ENCODE assay signal across 8 mouse cellular contexts in the genomic region with DNA sequence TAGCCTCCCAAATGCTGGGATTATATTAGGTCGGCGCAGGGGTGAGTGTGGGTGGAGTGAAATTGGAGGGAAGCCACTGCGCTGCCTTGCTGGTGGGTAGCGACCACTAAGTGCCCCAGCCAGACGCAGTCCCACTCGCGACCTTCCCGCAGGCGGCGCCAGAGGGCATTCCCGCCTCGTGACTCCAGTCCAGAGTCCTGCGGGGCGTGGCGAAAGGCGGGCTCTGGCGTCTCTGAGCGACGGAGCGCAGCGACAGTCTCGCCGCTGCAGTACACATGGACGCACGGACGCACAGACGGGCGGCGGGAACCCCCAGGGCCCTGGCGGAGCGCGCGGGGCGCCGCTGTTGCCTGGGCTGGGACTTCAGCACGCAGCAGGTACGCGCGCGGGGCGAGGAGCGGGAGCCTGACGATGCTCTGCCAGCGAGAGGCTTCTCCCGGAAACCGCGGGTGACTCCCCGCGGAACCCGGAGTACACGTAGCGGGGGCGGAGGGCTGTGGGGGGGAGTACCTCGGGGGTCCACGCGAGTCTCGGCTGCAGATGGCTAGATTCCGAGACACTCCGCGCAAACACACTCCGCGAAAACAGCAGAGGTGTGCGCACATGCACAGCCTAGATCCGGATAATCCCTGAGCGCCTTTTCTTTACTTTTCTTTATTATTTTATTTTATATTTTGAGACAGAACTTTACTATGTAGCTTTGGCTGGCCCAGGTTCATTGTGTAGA. TPM values are rescaled to one million over a fixed set of nuclear protein-coding genes. Genes with fewer than 3 reads are reported as not detected.
DNase-seq lines count a peak whose midpoint lies in the region; ATAC-seq and TF ChIP-seq lines count a peak whose summit lies in the region.

TSS of gene Xylb (plus strand) at position 51 of the 727 bp plus-strand sequence.

- peak within 1 kb of the TSS; percentile 94 for H3K4me3 ChIP-seq in bone marrow macrophage, adult 2 months (ENCODE audit: insufficient read depth, low read length)
- H3K4me3 ChIP-seq in embryonic fibroblast, embryonic 13.5 days (ENCODE audit: insufficient read depth, low read length): peak within 1 kb of the TSS; percentile 59
- peak within 1 kb of the TSS; percentile 79 for H3K4me3 ChIP-seq in heart, embryonic 10.5 days
- H3K4me3 ChIP-seq in kidney, embryonic 15.5 days (replicated peaks): peak within 1 kb of the TSS; percentile 68

- peak; percentile 92 for ATAC-seq in kidney, embryonic 15.5 days (replicated peaks; ENCODE audit: low FRiP score)
- peak; percentile 62; the same call in 1 of the 2 replicates for ATAC-seq in monocyte, adult 5-6 weeks (replicated peaks; ENCODE audit: insufficient number of reproducible peaks, low FRiP score, low TSS enrichment, poor library complexity, severe bottlenecking)

- H3K9me3 ChIP-seq in heart, embryonic 10.5 days: no peaks in the 10 kb centered on the region
- no peaks in the 10 kb centered on the region for H3K9me3 ChIP-seq in kidney, embryonic 15.5 days (replicated peaks)

- no peaks in the 10 kb centered on the region for H3K27me3 ChIP-seq in heart, embryonic 10.5 days (ENCODE audit: insufficient read depth, poor library complexity, severe bottlenecking)
- no peaks in the 10 kb centered on the region for H3K27me3 ChIP-seq in kidney, embryonic 15.5 days

- TF ChIP-seq CTCF in bone marrow macrophage, adult 2 months (IDR thresholded peaks at IDR 0.05; ENCODE audit: low read depth, low read length): peak; percentile 46
- peak; percentile 87 for TF ChIP-seq CTCF in embryonic fibroblast, embryonic 13.5 days (IDR thresholded peaks at IDR 0.05; ENCODE audit: borderline replicate concordance, insufficient read depth, low read length)

- H3K4me2 ChIP-seq in kidney, embryonic 15.5 days: peak within 1 kb of the TSS; percentile 90

- WGBS in heart, embryonic 10.5 days: 4% methylated on average over 65 of the region's 65 CpGs
- 2% methylated on average over 65 of the region's 65 CpGs for WGBS in kidney, embryonic 15.5 days

- H3K4me1 ChIP-seq in bone marrow macrophage, adult 2 months (ENCODE audit: control insufficient read depth, insufficient read depth, low read length): peaks cover 2% of the 10 kb centered on the region; the same call in 1 of the 2 replicates
- H3K4me1 ChIP-seq in embryonic fibroblast, embryonic 13.5 days (ENCODE audit: control insufficient read depth, insufficient read depth, low read length): no peaks in the 10 kb centered on the region
- peaks cover 10% of the 10 kb centered on the region for H3K4me1 ChIP-seq in heart, embryonic 10.5 days
- H3K4me1 ChIP-seq in kidney, embryonic 15.5 days: peaks cover 11% of the 10 kb centered on the region

- DNase-seq in A20 (ENCODE audit: low read depth, low spot score) (peak; percentile 94), liver (peak; percentile 92)
- DNase-seq in heart, embryonic 10.5 days (ENCODE audit: low spot score): peak; percentile 94
- DNase-seq in spleen, postnatal 4 days (ENCODE audit: low spot score in 2 of 2): peak; percentile 87 to 94

- H3K27ac ChIP-seq in bone marrow macrophage, adult 2 months (ENCODE audit: insufficient read depth, low read depth, low read length): no peak within 1 kb of the TSS
- no peak within 1 kb of the TSS for H3K27ac ChIP-seq in embryonic fibroblast, embryonic 13.5 days (ENCODE audit: insufficient read depth, low read length)
- H3K27ac ChIP-seq in heart, embryonic 10.5 days: peak within 1 kb of the TSS; percentile 90
- 0 out of 2 replicates have a peak within 1 kb of the TSS, but pooled peaks have one; percentile 9 for H3K27ac ChIP-seq in kidney, embryonic 15.5 days

- no peak for TF ChIP-seq POLR2A in bone marrow macrophage, adult 2 months (IDR thresholded peaks at IDR 0.05; ENCODE audit: borderline replicate concordance, low read depth, low read length)
- peak; percentile 61 for TF ChIP-seq POLR2A in embryonic fibroblast, embryonic 13.5 days (IDR thresholded peaks at IDR 0.05; ENCODE audit: low read depth, low read length)

- H3K9ac ChIP-seq in kidney, embryonic 15.5 days: peak within 1 kb of the TSS; percentile 60

- no peaks in the 10 kb centered on the region for H3K36me3 ChIP-seq in heart, embryonic 10.5 days
- H3K36me3 ChIP-seq in kidney, embryonic 15.5 days: peaks cover 11% of the 10 kb centered on the region; the same call in 1 of the 2 replicates

RNA-seq across cellular contexts. Expression of gene Xylb, which starts in this region (rescaled TPM):
- polyA plus RNA-seq in bone marrow macrophage, adult 2 months (2012; ENCODE audit: insufficient read depth, insufficient read length, missing spikeins): 5.5 and 6.1 TPM in 2 replicates
- 4.1 and 4.5 TPM in 2 replicates for polyA plus RNA-seq in embryonic fibroblast, embryonic 13.5 days (2011; ENCODE audit: insufficient read length, low read depth, missing spikeins)
- polyA plus RNA-seq in heart, embryonic 10.5 days (2016; fragmentation: Nextera tagmentation; extraction: Ambion mirVana): 2.0 and 5.5 TPM in 2 replicates
- 20.8 and 26.9 TPM in 2 replicates for polyA plus RNA-seq in kidney, embryonic 15.5 days (2015; fragmentation: Nextera tagmentation; extraction: Ambion mirVana)
- total RNA-seq in monocyte, adult 5-6 weeks (2017): 0.39 TPM in 1 of 3 replicates, not detected in the others

Comparison
In these comparisons a context has a peak if more than half of its experiments do, and no peak if none do; other contexts are left out.
1. Peak in ATAC-seq in monocyte, adult 5-6 weeks; RNA of the gene not detected or under 1 TPM.
2. H3K27ac ChIP-seq: peak in heart, embryonic 10.5 days (single experiment) and kidney, embryonic 15.5 days (single experiment); none in bone marrow macrophage, adult 2 months (single experiment) and embryonic fibroblast, embryonic 13.5 days (single experiment).
3. Peak in every context shown above with its lines, with median percentiles within 50 percentile points of each other: DNase-seq and H3K4me3 ChIP-seq.